Mouse (Mus musculus): Measurements from ENCODE around the gene Ankmy1. TPM values are rescaled to one million over a fixed set of nuclear protein-coding genes. Genes with fewer than 3 reads are reported as not detected.

Gene Ankmy1
- total and polyA plus RNA-seq, 3 experiments, result 0.26 to 1.0 (median 0.69) TPM

GRCm38 (mm10) chr1:92874011-92874410 lies 28.7 kb downstream of the Ankmy1 start:
- DNase-seq, result no peak

GRCm38 (mm10) chr1:92872666-92873065 lies 30.0 kb downstream of the Ankmy1 start:
- no peak for DNase-seq

DNA sequence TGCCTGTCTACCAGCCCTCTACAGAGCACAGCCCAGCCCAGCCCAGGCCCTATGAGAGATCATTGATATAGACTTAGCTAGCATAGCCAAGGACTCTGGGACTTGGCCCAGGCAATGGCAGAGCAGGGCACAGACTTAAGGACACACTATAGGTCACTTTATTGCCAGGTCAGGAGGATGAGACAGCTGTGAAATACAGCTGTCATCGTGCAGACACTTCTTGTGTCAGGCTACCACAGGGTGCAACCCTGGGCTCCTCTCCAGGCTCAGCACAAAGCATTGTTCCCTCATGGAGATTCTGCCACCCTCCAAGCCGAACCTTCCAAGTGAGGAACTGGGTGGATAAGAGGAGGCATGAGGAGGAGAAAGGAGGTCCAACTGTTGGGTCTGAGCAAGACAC lies 32.7 kb downstream of the Ankmy1 start:
- DNase-seq, result no peak

DNA sequence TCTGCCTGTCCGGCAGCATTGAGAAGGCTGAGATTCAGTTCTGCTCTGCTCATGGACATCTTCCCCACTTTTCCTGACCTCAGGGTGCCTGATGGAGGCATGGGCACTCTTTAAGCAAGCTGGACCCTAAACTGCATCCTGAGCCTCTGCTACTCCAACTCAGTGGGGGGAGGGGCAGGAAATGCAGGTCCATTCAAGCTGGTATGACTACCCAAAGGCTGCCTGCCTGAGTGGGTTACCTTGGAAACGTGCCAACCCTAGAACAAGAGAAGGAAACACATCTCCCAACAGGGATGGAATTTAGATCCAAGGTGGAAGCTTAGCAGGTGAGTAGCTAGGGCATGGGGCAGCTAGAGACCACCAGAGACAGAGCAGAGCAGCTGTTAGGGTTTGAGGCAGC lies 36.5 kb downstream of the Ankmy1 start:
- DNase-seq, result no peak

DNA sequence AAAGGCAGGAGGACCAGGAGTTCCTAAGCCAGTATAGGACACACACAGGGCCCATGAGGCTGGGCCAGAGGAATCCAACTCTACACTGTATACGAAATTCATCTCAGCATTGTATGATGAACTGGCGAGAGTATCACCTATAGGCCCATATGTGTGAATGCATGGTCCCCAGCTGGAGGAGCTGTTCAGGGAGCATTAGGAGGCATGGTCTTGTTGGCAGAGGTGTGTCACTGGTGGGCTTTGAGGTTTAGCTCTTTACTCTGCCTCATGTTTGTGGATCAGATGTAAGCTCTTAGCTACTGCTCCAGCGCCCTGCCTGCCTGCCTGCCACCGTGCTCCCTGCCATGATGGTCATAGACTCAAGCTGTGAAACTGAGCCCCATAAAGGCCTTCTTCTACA lies 39.4 kb downstream of the Ankmy1 start:
- DNase-seq, result no peak

DNA sequence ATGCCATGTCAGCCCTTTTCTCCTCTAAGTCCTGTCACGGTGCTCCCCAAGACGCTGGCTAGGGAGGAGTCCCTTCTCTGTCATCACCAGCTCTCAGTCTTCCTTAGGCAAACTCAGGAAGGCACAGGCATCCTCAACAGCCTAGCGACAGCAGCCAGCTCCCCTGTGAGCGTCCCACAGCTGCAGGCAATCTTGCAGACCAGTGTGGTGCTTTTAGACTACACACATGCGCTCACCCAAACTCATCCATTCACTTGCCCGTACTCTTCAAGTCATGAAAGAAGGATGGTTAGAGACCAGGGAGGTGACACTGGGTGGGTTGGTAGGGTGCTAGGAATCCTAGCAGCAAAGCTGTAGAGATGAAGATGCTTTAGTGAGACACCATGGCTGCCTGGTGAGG lies 41.2 kb downstream of the Ankmy1 start:
- no peak for DNase-seq

DNA sequence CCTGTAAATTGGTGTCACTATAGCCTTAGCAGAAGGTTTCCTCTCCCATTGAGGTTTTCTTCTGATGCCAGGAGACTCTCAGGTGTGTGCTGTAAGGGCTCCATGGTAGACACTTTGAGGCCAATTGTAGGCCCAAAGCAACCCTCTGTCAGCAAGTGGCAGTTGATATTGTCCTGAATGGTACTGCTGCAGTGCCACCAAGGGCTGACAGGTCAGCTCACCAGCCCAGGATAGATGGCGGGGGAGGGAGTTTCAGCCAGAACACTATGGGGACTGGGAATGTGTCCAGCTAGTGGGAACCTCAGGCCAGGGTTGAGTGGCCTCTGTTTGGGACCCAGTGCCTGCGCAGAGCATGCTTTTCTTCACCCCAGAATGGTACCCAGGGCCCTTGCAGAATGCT lies 50.3 kb downstream of the Ankmy1 start:
- DNase-seq, result no peak

DNA sequence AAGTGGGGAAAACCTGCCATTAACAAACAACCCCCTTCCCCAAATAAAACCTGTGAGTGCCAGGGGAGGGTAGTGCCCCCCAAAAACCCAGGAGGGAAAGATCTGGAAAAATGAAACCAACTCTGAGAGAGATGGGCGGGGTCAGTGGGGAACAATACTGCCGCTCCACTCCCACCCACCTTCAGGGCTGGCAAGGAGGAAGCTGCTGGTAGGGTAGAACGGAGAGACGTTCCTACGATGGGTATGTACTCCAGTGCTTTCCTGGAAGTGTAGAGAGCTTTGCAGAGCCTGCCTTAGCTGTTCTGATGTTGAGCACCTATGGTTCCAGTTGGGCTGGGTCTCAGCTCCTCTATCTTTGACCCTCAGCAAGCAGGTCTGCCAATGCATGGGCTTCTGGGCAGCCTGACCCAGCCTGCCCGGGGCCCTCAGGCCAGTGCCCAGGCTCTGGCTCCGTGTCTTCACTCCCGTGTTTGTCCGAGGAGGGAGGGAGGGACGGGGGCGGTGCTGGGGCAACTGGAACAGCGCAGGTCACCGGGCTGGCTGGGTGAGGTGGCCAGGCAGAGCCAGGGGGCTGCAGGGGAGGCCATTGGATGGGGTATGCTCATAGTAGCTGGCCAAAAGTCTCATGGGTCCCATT lies 52.6 kb downstream of the Ankmy1 start:
- no peak for DNase-seq

DNA sequence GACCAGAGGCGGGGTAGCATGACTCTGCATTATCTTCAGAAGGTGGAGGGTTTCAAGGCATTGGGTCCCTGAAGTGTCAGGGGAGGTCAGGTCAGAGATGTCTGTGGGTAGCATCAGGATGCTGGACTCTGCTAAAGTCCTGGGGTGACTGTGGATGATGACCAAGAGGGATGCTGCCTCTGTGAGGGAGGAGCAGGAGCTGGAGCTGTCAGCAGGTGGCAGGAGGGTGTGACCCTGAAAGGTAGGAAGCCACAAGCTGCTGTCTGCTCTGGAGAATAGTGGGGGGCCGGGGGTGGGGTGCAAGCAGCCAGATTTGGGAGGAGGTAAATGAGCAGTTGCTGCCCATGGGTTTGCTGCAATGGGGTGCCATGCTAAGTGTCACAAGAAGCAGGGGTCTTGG lies 53.2 kb downstream of the Ankmy1 start:
- no peak for DNase-seq

DNA sequence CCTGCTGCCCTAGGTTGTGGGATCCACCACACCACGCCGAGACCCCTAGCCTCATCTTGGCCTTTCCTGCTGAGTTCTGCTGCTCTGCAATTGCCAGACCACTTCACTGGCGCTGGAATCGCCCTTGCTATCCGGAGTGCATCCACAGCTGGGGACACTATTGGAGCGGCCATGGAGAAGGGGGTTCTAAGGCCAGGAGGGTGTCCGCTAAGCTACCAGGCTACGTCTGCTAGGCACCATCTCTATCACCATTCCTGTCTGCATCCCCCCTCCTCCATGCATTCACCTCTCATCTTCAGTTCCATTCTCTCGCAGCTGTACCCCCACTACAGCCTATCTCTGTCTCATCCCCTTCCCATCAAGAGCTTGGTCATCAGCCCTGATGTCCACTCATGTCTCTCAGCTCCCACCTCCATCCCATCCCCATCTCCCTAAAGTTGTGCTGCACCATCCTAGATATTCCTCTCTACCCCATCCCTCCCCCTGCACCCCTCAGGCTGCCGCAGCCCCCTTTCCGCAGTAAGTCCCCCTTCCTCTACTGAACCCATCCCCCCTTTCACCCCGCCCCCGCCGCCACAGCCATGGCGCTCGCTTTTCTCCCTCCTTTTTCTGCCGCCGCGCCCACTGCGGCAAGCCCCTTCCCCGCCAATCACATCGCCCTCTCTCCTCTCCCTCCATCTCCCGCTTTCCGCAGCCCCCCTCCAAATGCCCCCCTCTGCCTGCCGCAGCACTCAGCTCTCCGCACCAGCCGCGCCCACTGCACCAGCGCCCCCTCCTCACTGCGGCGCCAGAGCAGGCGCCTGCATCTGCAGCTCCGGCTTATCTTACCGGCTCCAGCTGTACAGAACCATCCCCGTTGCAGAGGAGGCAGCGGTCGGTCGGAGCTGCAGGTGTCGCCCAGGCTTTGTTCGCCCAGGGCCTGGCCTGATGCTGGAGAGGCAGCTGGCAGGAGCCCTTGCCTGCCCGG lies 54.5 kb downstream of the Ankmy1 start:
- no peak for DNase-seq

DNA sequence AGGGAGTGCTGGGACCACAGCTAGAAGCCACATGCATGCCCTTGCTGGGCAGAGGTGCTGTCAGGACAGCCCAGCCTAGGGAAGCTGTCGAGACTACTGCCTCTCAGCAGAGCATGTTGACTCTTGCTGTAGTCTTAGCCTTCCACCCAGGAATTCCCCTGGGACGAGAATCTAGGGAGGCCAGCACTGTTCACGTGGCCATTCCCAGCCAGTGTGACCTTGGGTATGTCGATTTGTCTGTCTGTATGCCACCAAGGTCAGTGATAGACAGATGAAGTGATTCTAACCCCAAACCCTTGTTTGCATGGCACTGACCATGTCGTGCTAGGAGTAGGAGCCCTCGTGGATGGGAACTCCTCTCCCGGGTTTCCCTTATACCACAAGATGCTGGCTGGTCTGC lies 56.8 kb downstream of the Ankmy1 start:
- peak; percentile 37 for DNase-seq

- no peak for DNase-seq
These were observed 61.3 kb downstream of the Ankmy1 start for GRCm38 (mm10) chr1:92841427-92841826.

GRCm38 (mm10) chr1:92840231-92840890 lies 62.3 kb downstream of the Ankmy1 start:
- peak; percentile 66 for DNase-seq

DNA sequence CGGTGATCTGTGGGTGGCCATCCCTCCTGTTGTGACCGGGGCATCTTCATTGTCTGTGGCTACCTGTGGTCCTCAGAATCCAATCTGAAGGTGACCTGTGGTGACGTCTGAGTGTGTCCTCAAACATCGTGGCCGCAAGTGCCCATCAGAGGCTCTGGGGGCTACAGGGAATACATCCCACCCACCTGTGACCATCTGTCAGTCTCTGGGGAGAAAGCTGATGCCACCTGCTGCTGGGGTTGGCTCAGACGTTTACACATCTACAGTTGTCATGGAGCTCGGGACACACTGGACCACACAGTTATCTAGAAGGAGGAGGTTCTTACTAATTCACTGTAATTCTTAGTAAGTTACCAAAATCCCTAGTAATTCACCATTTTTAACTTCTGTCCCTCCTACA lies 63.5 kb downstream of the Ankmy1 start:
- DNase-seq, result no peak

DNA sequence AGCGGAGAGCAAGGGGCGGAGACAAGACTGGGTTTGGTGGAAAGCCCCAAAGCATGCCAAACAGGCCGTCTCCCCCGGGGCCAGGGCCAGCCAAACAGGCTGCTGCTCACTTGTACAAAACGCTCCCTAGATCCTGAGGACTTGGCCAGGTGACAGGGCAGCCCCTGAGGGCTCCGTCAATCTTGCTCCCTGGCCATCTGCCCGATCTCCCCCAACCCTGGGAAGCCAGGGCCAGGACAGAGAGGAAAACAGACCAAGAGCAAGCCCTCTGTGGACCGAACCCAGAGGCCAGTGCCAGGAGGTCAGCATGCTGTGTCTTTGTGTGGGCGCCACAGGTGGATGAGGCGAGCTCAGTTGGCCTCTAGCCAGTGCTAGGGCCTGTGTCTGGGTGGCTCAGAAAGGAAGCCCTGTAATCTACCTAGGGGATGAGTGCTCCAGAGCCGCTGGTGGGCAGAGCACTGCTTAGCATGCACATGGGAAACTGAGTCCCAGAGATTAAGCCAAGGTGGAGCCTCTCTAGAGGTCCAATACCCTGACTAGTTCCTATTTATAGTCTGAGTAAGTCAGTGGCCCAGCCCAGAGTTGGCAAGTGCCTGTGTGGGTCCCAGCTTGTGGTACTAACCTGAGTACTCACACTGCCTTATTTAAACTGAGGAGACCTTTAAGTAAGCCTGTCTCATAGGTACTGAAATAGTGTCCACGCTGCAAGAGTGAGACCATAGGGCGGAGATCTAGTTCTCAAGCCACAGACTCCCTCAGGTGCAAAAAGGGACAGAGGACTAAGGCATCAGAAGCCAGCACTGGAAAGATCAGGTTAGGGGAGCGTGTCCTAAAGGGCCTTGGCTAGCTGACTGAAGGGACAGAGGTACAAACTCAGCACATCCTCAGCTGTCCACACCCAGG lies 64.5 kb downstream of the Ankmy1 start:
- peak; percentile 58 for DNase-seq

GRCm38 (mm10) chr1:92833987-92834706 lies 68.6 kb downstream of the Ankmy1 start:
- peak; percentile 88 for DNase-seq

- DNase-seq, result peak; percentile 70
These were observed 70.4 kb downstream of the Ankmy1 start for GRCm38 (mm10) chr1:92832011-92833010.

DNA sequence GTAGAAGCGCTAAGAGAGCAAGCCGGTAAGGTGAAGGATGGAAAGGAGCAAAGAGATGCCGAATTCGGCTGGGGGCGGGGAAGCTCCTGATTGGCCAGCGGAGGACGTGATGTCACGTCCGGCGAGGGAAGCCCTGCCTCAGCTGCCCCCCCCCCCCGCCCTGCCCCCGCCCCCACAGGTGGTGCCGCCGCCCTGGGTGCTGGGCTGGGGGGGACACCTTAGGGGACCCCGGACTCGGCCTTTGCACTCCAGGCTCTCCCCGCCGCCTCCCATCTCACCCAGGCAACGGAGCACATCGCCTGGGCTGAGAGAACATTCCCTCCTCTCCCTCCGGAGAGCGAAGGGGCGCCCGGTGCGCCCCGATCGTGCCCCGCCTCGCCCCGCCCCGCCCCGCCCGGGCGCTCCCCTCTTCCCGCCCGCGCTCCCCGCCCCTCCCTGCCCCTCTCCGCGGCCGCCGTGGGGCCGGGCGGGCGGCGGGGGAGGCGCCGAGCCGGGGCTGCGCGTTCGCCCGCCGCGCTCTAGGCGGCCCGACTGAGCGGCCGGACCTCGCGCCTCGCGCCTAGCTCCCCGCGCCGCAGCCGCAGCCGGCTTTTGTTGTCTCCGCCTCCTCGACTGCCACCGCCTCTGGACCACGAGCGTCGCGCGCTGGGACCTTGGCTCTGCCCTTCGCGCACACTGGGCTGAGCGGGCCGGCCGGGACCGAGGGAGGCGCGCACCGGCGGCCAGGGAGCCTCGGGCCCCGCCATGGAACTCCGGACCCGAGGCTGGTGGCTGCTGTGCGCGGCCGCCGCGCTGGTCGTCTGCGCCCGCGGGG lies 71.3 kb downstream of the Ankmy1 start, which contains the start of gene Gpc1:
Gene Gpc1, plus strand, starts transcription at position 458 of the 814 bp plus-strand sequence.
- DNase-seq, result peak; percentile 89

All from adrenal gland, adult 2 months (tissue).